Mouse (Mus musculus) olfactory bulb, adult 2 months (tissue): ENCODE measurements around the gene Osbpl5. TPM values are rescaled to one million over a fixed set of nuclear protein-coding genes. Genes with fewer than 3 reads are reported as not detected.
A peak's percentile ranks its signal among the peaks of the same experiment; 100 is the strongest.
"Not testable (repeated sequence)": the region's sequence is repeated elsewhere in the genome, so short reads cannot be mapped to it uniquely, and the experiment has no call there.

ENCODE experiments used
- H3K27ac ChIP-seq: fragments of 200-500 bp; 2 replicates; pipeline ENCODE4 v1.5.1; 2012; ENCODE audit warnings: low read depth, low read length; ENCODE audit not compliant: insufficient read depth
- H3K4me1 ChIP-seq: fragments of 200-500 bp; 2 replicates; pipeline ENCODE4 v1.6.1; 2012; ENCODE audit warnings: low read length; ENCODE audit not compliant: control insufficient read depth, insufficient read depth
- H3K4me3 ChIP-seq: fragments of 200-500 bp; 2 replicates; pipeline ENCODE4 v1.5.1; 2012; ENCODE audit warnings: mild to moderate bottlenecking, low read depth, low read length, moderate library complexity; ENCODE audit not compliant: insufficient read depth
- CTCF ChIP-seq: fragments of 200-500 bp; IDR thresholded peaks from 2 replicates; pipeline ENCODE4 v1.5.1; 2012; ENCODE audit warnings: low read depth, mild to moderate bottlenecking, low read length, moderate library complexity; ENCODE audit not compliant: insufficient read depth
- POLR2A ChIP-seq: fragments of 200-500 bp; IDR thresholded peaks from 2 replicates; pipeline ENCODE4 v1.6.1; 2012; ENCODE audit warnings: mild to moderate bottlenecking, low read depth, low read length, moderate library complexity; ENCODE audit not compliant: insufficient read depth
- WGBS: fragments of 180-500 bp; shearing (Covaris S2); methylation state at CpG from one replicate; pipeline ENCODE4 v1.1.7; 2018; 5-methylcytosine and 5-hydroxymethylcytosine counted together
- polyA plus RNA-seq: library from polyadenylated mRNA; stranded (reverse); fragments of >200 nt; gene quantifications from 2 replicates; pipeline ENCODE4 v1.2.4, GENCODE M21; 2012; ENCODE audit warnings: low replicate concordance; ENCODE audit not compliant: missing spikeins, insufficient read depth, insufficient read length

Gene Osbpl5
- polyA plus RNA-seq, 1 experiment, result not detected

- TF ChIP-seq CTCF, result no peak
- TF ChIP-seq POLR2A, result no peak
- Histone ChIP-seq H3K4me1 (no peaks in the 10 kb centered on the region), H3K27ac (no peak overlapping the region), H3K4me3 (no peak overlapping the region)
Measured at GRCm38 (mm10) chr7:143666427-143667311, 90.1 kb downstream of the Osbpl5 start.

GRCm38 (mm10) chr7:143663470-143663869 lies 93.3 kb downstream of the Osbpl5 start:
- Histone ChIP-seq H3K27ac (no peak overlapping the region), H3K4me1 (no peaks in the 10 kb centered on the region), H3K4me3 (no peak overlapping the region)
- WGBS, result 69% methylated on average over 2 of the region's 2 CpGs
- no peak for TF ChIP-seq POLR2A
- no peak for TF ChIP-seq CTCF

GRCm38 (mm10) chr7:143660797-143661196 lies 96.0 kb downstream of the Osbpl5 start:
- no peak for TF ChIP-seq CTCF
- TF ChIP-seq POLR2A, result no peak
- Histone ChIP-seq H3K27ac (no peak overlapping the region), H3K4me1 (no peaks in the 10 kb centered on the region), H3K4me3 (no peak overlapping the region)

GRCm38 (mm10) chr7:143649769-143650346 lies 106.9 kb downstream of the Osbpl5 start:
- not testable (repeated sequence) for H3K27ac ChIP-seq, H3K4me1 ChIP-seq, H3K4me3 ChIP-seq
- 39% methylated on average over 10 of the region's 10 CpGs for WGBS

- WGBS, result 3% methylated on average over 39 of the region's 39 CpGs
- no peak within 1 kb of the TSS for H3K27ac ChIP-seq
Measured at GRCm38 (mm10) chr7:143649034-143649768, 107.6 kb downstream of the Osbpl5 start, which contains the start of gene Tnfrsf22. Tnfrsf22 (minus strand) TSS chr7:143649661.

GRCm38 (mm10) chr7:143643949-143644348 lies 112.8 kb downstream of the Osbpl5 start:
- not testable (repeated sequence) for H3K27ac ChIP-seq, H3K4me1 ChIP-seq, H3K4me3 ChIP-seq
- WGBS, result 97% methylated on average over 2 of the region's 2 CpGs

More at GRCm38 (mm10) chr7:143649034-143649768, 107.6 kb downstream of the Osbpl5 start, which contains the start of gene Tnfrsf22:
- H3K4me1 ChIP-seq, result peaks cover 5% of the 10 kb centered on the region; the same call in 1 of the 2 replicates
- no peak for TF ChIP-seq POLR2A
- no peak for TF ChIP-seq CTCF
- H3K4me3 ChIP-seq, result peak within 1 kb of the TSS; percentile 79

Other genes with a start within 250 kb of the Osbpl5 start
- not detected in 2 replicates for gene Nap1l4, start 207.9 kb downstream of the Osbpl5 start, polyA plus RNA-seq
- not detected in 2 replicates for gene Cars, start 156.9 kb downstream of the Osbpl5 start, polyA plus RNA-seq
- not detected in 2 replicates for gene Tnfrsf26, start 128.3 kb downstream of the Osbpl5 start, polyA plus RNA-seq
- not detected in 2 replicates for gene Tnfrsf22, start 107.3 kb downstream of the Osbpl5 start, polyA plus RNA-seq
- not detected in 2 replicates for gene Tnfrsf23, start 71.1 kb downstream of the Osbpl5 start, polyA plus RNA-seq
- gene Mrgprg, start 10.0 kb upstream of the Osbpl5 start, polyA plus RNA-seq, result not detected in 2 replicates
- not detected in 2 replicates for gene Mrgpre, start 27.5 kb upstream of the Osbpl5 start, polyA plus RNA-seq
- not detected in 2 replicates for gene Nadsyn1, start 65.9 kb upstream of the Osbpl5 start, polyA plus RNA-seq
- not detected in 2 replicates for gene Dhcr7, start 66.2 kb upstream of the Osbpl5 start, polyA plus RNA-seq
- gene Gm498, start 109.9 kb upstream of the Osbpl5 start, polyA plus RNA-seq, result not detected in 2 replicates
- 53.3 TPM in 1 of 2 replicates, not detected in the other for gene Shank2, start 244.9 kb upstream of the Osbpl5 start, polyA plus RNA-seq